30 mouse cellular contexts compared by ENCODE assay signal in the genomic region with DNA sequence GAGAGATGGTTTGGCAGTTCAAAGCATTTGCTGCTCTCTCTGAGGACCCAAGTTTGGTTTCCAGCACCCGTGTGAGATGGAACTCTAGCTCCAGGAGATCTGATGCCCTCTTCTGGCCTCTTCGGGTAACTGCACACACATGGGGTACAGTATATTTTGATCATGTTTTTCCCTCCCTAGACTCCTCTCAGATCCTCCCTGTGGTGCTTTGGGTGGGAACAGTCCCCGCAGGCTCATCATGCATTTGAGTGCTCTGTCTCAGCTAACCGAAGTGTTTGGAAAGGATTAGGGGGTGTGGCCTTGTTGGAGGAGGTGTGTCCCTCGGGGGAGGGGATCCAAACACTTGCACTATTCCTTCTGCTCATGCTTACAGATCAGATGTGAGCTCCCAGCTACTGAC. TPM values are rescaled to one million over a fixed set of nuclear protein-coding genes. Genes with fewer than 3 reads are reported as not detected.
DNase-seq lines count a peak whose midpoint lies in the region; ATAC-seq and TF ChIP-seq lines count a peak whose summit lies in the region.
"Had no signal": no experiment of that assay in that cellular context is flagged by ENCODE, and none has a peak within 500 bp of the region (broad histone marks: within the 10 kb centered on the region; RNA-seq: fewer than 3 reads in every experiment).

No protein-coding gene starts in this region.

- no peak overlapping the region for H3K9ac ChIP-seq in forebrain, embryonic 13.5 days
- H3K9ac ChIP-seq: forebrain, postnatal 0 days; heart, embryonic 12.5 days; heart, embryonic 15.5 days; hindbrain, embryonic 14.5 days had no signal

- H3K27ac ChIP-seq in forebrain, embryonic 13.5 days: no peak overlapping the region
- H3K27ac ChIP-seq: forebrain, embryonic 10.5 days; gastrocnemius, adult 2 months; heart, embryonic 15.5 days; hindbrain, embryonic 14.5 days; hindbrain, postnatal 0 days had no signal

- peak; percentile 42 for TF ChIP-seq CTCF in E14TG2a.4 (conservative IDR thresholded peaks at IDR 0.05; ENCODE audit: low read length)

- peak; percentile 66 for DNase-seq in heart, adult 11 months
- no peak for DNase-seq in heart, postnatal 4 days
- DNase-seq in R1 (ENCODE audit: low read depth, low spot score): peak; percentile 70
- peak; percentile 12 for DNase-seq in testis, postnatal 14 days (ENCODE audit: low spot score)
- DNase-seq in kidney, adult 11 months: no peak
- DNase-seq: adrenal gland, adult 2 months; adrenal gland, postnatal 14 days; cerebellum, adult 11 months; cerebellum, adult 2 months; cerebellum, postnatal 10 days; forebrain, postnatal 0 days; gastrocnemius, adult 2 months; gastrocnemius, postnatal 14 days; heart, adult 18-20 months; heart, postnatal 10 days; heart, postnatal 36 days had no signal

- no peak for ATAC-seq in forebrain, embryonic 13.5 days
- ATAC-seq: forebrain, embryonic 14.5 days; forebrain, postnatal 0 days; hindbrain, postnatal 0 days; inflammation-experienced regulatory T-cells, adult 6 months had no signal

- peaks cover 7% of the 10 kb centered on the region for H3K9me3 ChIP-seq in E14TG2a.4 (ENCODE audit: low read length)
- H3K9me3 ChIP-seq in forebrain, embryonic 13.5 days (replicated peaks): no peaks in the 10 kb centered on the region
- H3K9me3 ChIP-seq: heart, embryonic 12.5 days; heart, embryonic 15.5 days had no signal

- H3K4me1 ChIP-seq in E14TG2a.4 (replicated peaks; ENCODE audit: low read depth, low read length): no peaks in the 10 kb centered on the region
- no peaks in the 10 kb centered on the region for H3K4me1 ChIP-seq in forebrain, embryonic 13.5 days
- H3K4me1 ChIP-seq: forebrain, embryonic 10.5 days; heart, embryonic 12.5 days; heart, embryonic 15.5 days had no signal

- H3K36me3 ChIP-seq in E14TG2a.4 (ENCODE audit: insufficient read depth, low read length): no peaks in the 10 kb centered on the region
- no peaks in the 10 kb centered on the region for H3K36me3 ChIP-seq in forebrain, embryonic 13.5 days (ENCODE audit: poor library complexity, severe bottlenecking)
- H3K36me3 ChIP-seq: forebrain, embryonic 10.5 days; heart, embryonic 12.5 days; heart, embryonic 15.5 days had no signal

- 0 out of 2 replicates have a peak, but pooled peaks cover 6% of the 10 kb centered on the region for H3K27me3 ChIP-seq in E14TG2a.4 (ENCODE audit: insufficient read depth, low read length)
- no peaks in the 10 kb centered on the region for H3K27me3 ChIP-seq in forebrain, embryonic 13.5 days
- H3K27me3 ChIP-seq: heart, embryonic 12.5 days; heart, embryonic 15.5 days had no signal

- no peak overlapping the region for H3K4me3 ChIP-seq in E14TG2a.4 (replicated peaks; ENCODE audit: low read length)
- H3K4me3 ChIP-seq in forebrain, embryonic 13.5 days: no peak overlapping the region
- H3K4me3 ChIP-seq: forebrain, embryonic 10.5 days; gastrocnemius, adult 2 months; heart, embryonic 12.5 days; heart, embryonic 15.5 days had no signal

- H3K4me2 ChIP-seq in forebrain, embryonic 13.5 days: no peak overlapping the region
- H3K4me2 ChIP-seq: heart, embryonic 12.5 days; heart, embryonic 15.5 days; hindbrain, embryonic 14.5 days had no signal

- 95% methylated on average over 5 of the region's 5 CpGs for WGBS in forebrain, embryonic 13.5 days

RNA-seq across cellular contexts. Expression of a gene that starts 31.0 kb away (rescaled TPM):
- total RNA-seq in heart, postnatal 4 days (2021): 100 to 1,000 TPM; 113 to 114 TPM
- polyA plus RNA-seq in forebrain, embryonic 13.5 days (2015; fragmentation: Nextera tagmentation; extraction: Ambion mirVana): 43.0 and 48.0 TPM in 2 replicates

RNA-seq across cellular contexts. Expression of a gene that starts 43.9 kb away (rescaled TPM):
- under 1 TPM; 0.16 to 0.24 TPM for total RNA-seq in heart, postnatal 4 days (2021)
- not detected in 2 replicates for polyA plus RNA-seq in forebrain, embryonic 13.5 days (2015; fragmentation: Nextera tagmentation; extraction: Ambion mirVana)
- total RNA-seq: adrenal gland, adult 2 months; adrenal gland, postnatal 14 days; forebrain, postnatal 0 days; gastrocnemius, postnatal 14 days; gastrocnemius, postnatal 4 days; heart, adult 18-20 months; heart, postnatal 36 days had no signal
- polyA plus RNA-seq: adrenal gland, adult 2 months; cerebellum, adult 2 months; embryonic facial prominence, embryonic 11.5 days; embryonic facial prominence, embryonic 14.5 days; forebrain, embryonic 14.5 days; forebrain, postnatal 0 days; frontal cortex, adult 2 months; heart, embryonic 12.5 days; hindbrain, embryonic 11.5 days; hindbrain, embryonic 14.5 days; hindbrain, postnatal 0 days; inflammation-experienced regulatory T-cells, adult 6 months had no signal

Comparison
In these comparisons a context has a peak if more than half of its experiments do, and no peak if none do; other contexts are left out.
1. DNase-seq: peak in heart, adult 11 months (single experiment), R1 (single experiment) and testis, postnatal 14 days (single experiment); none in heart, postnatal 4 days (single experiment) and kidney, adult 11 months (single experiment).